8 mouse cellular contexts compared by ENCODE assay signal in genomic region chr3:123385118-123385485, GRCm38 (mm10). TPM values are rescaled to one million over a fixed set of nuclear protein-coding genes. Genes with fewer than 3 reads are reported as not detected.
DNase-seq lines count a peak whose midpoint lies in the region; ATAC-seq and TF ChIP-seq lines count a peak whose summit lies in the region.

No protein-coding gene starts in this region.

- no peaks in the 10 kb centered on the region for H3K9me3 ChIP-seq in kidney, postnatal 0 days (replicated peaks; ENCODE audit: low read length)
- H3K9me3 ChIP-seq in hindbrain, embryonic 11.5 days (ENCODE audit: control insufficient read depth, low read length) = no peaks in the 10 kb centered on the region
- no peaks in the 10 kb centered on the region for H3K9me3 ChIP-seq in midbrain, embryonic 12.5 days

- H3K27me3 ChIP-seq in kidney, postnatal 0 days (ENCODE audit: insufficient read depth, low read length) = no peaks in the 10 kb centered on the region
- no peaks in the 10 kb centered on the region for H3K27me3 ChIP-seq in hindbrain, embryonic 11.5 days (ENCODE audit: control insufficient read depth, insufficient read depth, low read length)
- peaks cover 4% of the 10 kb centered on the region; the same call in 1 of the 2 replicates for H3K27me3 ChIP-seq in midbrain, embryonic 12.5 days

- peak overlapping the region; percentile 81 for H3K4me2 ChIP-seq in kidney, postnatal 0 days (ENCODE audit: low read length)
- peak overlapping the region; percentile 58 for H3K4me2 ChIP-seq in hindbrain, embryonic 11.5 days (replicated peaks; ENCODE audit: low read depth, low read length)
- peak overlapping the region; percentile 70 for H3K4me2 ChIP-seq in midbrain, embryonic 12.5 days (replicated peaks)

- ATAC-seq in kidney, postnatal 0 days (replicated peaks; ENCODE audit: low FRiP score, low read depth) = no peak
- ATAC-seq in hindbrain, embryonic 11.5 days (ENCODE audit: low FRiP score) = peak; percentile 21; the same call in 1 of the 2 replicates
- ATAC-seq in midbrain, embryonic 12.5 days (ENCODE audit: low FRiP score, low read depth) = peak; percentile 16; the same call in 1 of the 2 replicates

- WGBS in kidney, postnatal 0 days = 10% methylated on average over 6 of the region's 6 CpGs
- WGBS in hindbrain, embryonic 11.5 days = 17% methylated on average over 6 of the region's 6 CpGs
- 9% methylated on average over 6 of the region's 6 CpGs for WGBS in midbrain, embryonic 12.5 days

- H3K27ac ChIP-seq in kidney, postnatal 0 days = peak overlapping the region; percentile 88
- H3K27ac ChIP-seq in bone marrow macrophage, adult 2 months (ENCODE audit: insufficient read depth, low read depth, low read length) = 0 out of 2 replicates have a peak overlapping the region, but pooled peaks have one; percentile 7
- no peak overlapping the region for H3K27ac ChIP-seq in hindbrain, embryonic 11.5 days (ENCODE audit: low read depth, low read length)
- H3K27ac ChIP-seq in midbrain, embryonic 12.5 days (replicated peaks) = peak overlapping the region; percentile 69

- H3K4me3 ChIP-seq in kidney, postnatal 0 days (replicated peaks; ENCODE audit: low read depth, low read length) = peak overlapping the region; percentile 70
- peak overlapping the region; percentile 95 for H3K4me3 ChIP-seq in bone marrow macrophage, adult 2 months (ENCODE audit: insufficient read depth, low read length)
- H3K4me3 ChIP-seq in hindbrain, embryonic 11.5 days (ENCODE audit: low read depth, low read length) = peak overlapping the region; percentile 72
- peak overlapping the region; percentile 76 for H3K4me3 ChIP-seq in midbrain, embryonic 12.5 days

- DNase-seq in kidney, postnatal 0 days (ENCODE audit: low spot score) = no peak
- DNase-seq in kidney, postnatal 10 days = no peak
- DNase-seq in hindbrain, embryonic 11.5 days (ENCODE audit: low spot score) = no peak
- DNase-seq in adrenal gland, postnatal 4 days (ENCODE audit: low spot score in 2 of 2) = no peak
- DNase-seq in Muller cell, postnatal 12 days (ENCODE audit: inconsistent ontology term) = no peak
- no peak for DNase-seq in cerebellum, adult 11-12 months

- H3K36me3 ChIP-seq in kidney, postnatal 0 days (ENCODE audit: insufficient read depth, low read length) = peaks cover 10% of the 10 kb centered on the region; the same call in 1 of the 2 replicates
- no peaks in the 10 kb centered on the region for H3K36me3 ChIP-seq in hindbrain, embryonic 11.5 days (ENCODE audit: control insufficient read depth, insufficient read depth, low read length)
- peaks cover 10% of the 10 kb centered on the region; the same call in 1 of the 2 replicates for H3K36me3 ChIP-seq in midbrain, embryonic 12.5 days

- TF ChIP-seq CTCF in kidney, postnatal 0 days (IDR thresholded peaks at IDR 0.05; ENCODE audit: low read depth) = no peak
- TF ChIP-seq CTCF in bone marrow macrophage, adult 2 months (IDR thresholded peaks at IDR 0.05; ENCODE audit: low read depth, low read length) = no peak

- H3K9ac ChIP-seq in kidney, postnatal 0 days (ENCODE audit: low read depth, low read length) = peak overlapping the region; percentile 70
- peak overlapping the region; percentile 71 for H3K9ac ChIP-seq in hindbrain, embryonic 11.5 days (ENCODE audit: low read depth, low read length)
- peak overlapping the region; percentile 71 for H3K9ac ChIP-seq in midbrain, embryonic 12.5 days (replicated peaks)

- peaks cover 7% of the 10 kb centered on the region; the same call in 1 of the 2 replicates for H3K4me1 ChIP-seq in kidney, postnatal 0 days (replicated peaks; ENCODE audit: insufficient read depth, low read length)
- peaks cover 18% of the 10 kb centered on the region for H3K4me1 ChIP-seq in bone marrow macrophage, adult 2 months (ENCODE audit: control insufficient read depth, insufficient read depth, low read length)
- H3K4me1 ChIP-seq in hindbrain, embryonic 11.5 days (replicated peaks; ENCODE audit: control insufficient read depth, insufficient read depth, low read length) = no peaks in the 10 kb centered on the region
- peaks cover 19% of the 10 kb centered on the region for H3K4me1 ChIP-seq in midbrain, embryonic 12.5 days

- no peak for TF ChIP-seq POLR2A in bone marrow macrophage, adult 2 months (IDR thresholded peaks at IDR 0.05; ENCODE audit: borderline replicate concordance, low read depth, low read length)

RNA-seq across cellular contexts. Expression of gene Mettl14, which starts 0.8 kb away (rescaled TPM):
- 21.5 and 23.2 TPM in 2 replicates for polyA plus RNA-seq in kidney, postnatal 0 days (2015; fragmentation: Nextera tagmentation; extraction: Ambion mirVana)
- polyA plus RNA-seq in bone marrow macrophage, adult 2 months (2012; ENCODE audit: insufficient read depth, insufficient read length, missing spikeins) = 20.9 and 21.8 TPM in 2 replicates
- 28.9 TPM in 2 replicates for polyA plus RNA-seq in hindbrain, embryonic 11.5 days (2014; fragmentation: Nextera tagmentation; extraction: Ambion mirVana)
- 37.5 and 38.2 TPM in 2 replicates for polyA plus RNA-seq in midbrain, embryonic 12.5 days (2016; fragmentation: Nextera tagmentation; extraction: Ambion mirVana)
- 10 to 100 TPM; 23.3 to 25.4 TPM for total RNA-seq in adrenal gland, postnatal 4 days (2021)
